Mouse (Mus musculus) bone marrow macrophage, adult 2 months (primary cell): ENCODE measurements around the gene Inpp5a.

Experiments
- CTCF ChIP-seq: IDR thresholded peaks from 2 replicates; pipeline ENCODE4 v1.5.1; 2012; ENCODE audit warnings: low read depth, mild to moderate bottlenecking, low read length, moderate library complexity
- POLR2A ChIP-seq: IDR thresholded peaks from 2 replicates; pipeline ENCODE4 v1.6.1; 2012; ENCODE audit warnings: mild to moderate bottlenecking, low read depth, low read length, borderline replicate concordance

- TF ChIP-seq CTCF (no peak), POLR2A (no peak)
Observed at GRCm38 (mm10) chr7:139550086-139550783, 161.3 kb downstream of the Inpp5a start.
